Mouse (Mus musculus): Measurements from ENCODE around the gene Por.

GRCm38 (mm10) chr5:135702190-135702589 lies 32.4 kb downstream of the Por start:
- no peak for TF ChIP-seq CTCF (IDR thresholded peaks at IDR 0.05)
- TF ChIP-seq EP300 (IDR thresholded peaks at IDR 0.05): no peak
